In the genomic region with DNA sequence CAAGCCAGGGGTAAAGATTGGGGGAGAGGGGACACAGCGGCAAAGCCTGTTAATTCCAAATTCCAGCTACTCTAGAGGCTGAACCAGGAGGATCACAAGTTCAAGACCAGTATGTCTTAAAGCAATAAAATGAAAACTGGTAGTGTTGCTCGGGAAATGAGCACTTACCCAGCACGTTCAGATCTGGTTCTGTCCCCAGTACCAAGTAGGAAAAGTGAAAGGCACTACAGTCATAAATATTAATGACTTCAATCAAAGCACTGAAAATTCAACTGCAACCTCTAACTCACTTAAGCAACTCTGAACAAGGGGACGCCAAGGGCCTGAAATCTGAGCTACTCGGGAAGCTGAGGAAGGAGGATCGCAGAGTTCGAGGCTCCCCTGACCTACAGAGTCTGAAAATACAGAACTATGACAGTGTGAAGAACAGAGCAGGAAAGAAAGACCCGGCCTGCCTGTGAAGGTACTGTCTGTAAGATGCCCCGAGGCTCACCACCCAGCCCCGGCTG, we compare ENCODE assay signal across 8 mouse cellular contexts. TPM values are rescaled to one million over a fixed set of nuclear protein-coding genes. Genes with fewer than 3 reads are reported as not detected.
DNase-seq lines count a peak whose midpoint lies in the region; ATAC-seq and TF ChIP-seq lines count a peak whose summit lies in the region.

No protein-coding gene starts in this region.

- DNase-seq in kidney, adult 18-20 months: peak; percentile 23
- DNase-seq in kidney, postnatal 10 days: no peak
- DNase-seq in NIH3T3 (ENCODE audit: low read depth): peak; percentile 33
- peak; percentile 20 for DNase-seq in heart, postnatal 0 days (ENCODE audit: low spot score)
- no peak for DNase-seq in layer of hippocampus, adult 11-12 months (ENCODE audit: low spot score)
- DNase-seq in adrenal gland, postnatal 10 days: no peak

- WGBS in heart, postnatal 0 days: 8% methylated on average over 10 of the region's 10 CpGs
- 6% methylated on average over 10 of the region's 10 CpGs for WGBS in midbrain, embryonic 12.5 days

- H3K9ac ChIP-seq in heart, postnatal 0 days (replicated peaks; ENCODE audit: low read depth, low read length): peak overlapping the region; percentile 94
- H3K9ac ChIP-seq in midbrain, embryonic 12.5 days (replicated peaks): peak overlapping the region; percentile 82

- H3K4me2 ChIP-seq in heart, postnatal 0 days (ENCODE audit: low read depth, low read length): peak overlapping the region; percentile 73
- peak overlapping the region; percentile 78 for H3K4me2 ChIP-seq in midbrain, embryonic 12.5 days (replicated peaks)

- no peaks in the 10 kb centered on the region for H3K9me3 ChIP-seq in heart, postnatal 0 days (replicated peaks; ENCODE audit: control insufficient read depth, low read length)
- no peaks in the 10 kb centered on the region for H3K9me3 ChIP-seq in midbrain, embryonic 12.5 days

- TF ChIP-seq EP300 in heart, postnatal 0 days (IDR thresholded peaks at IDR 0.05; ENCODE audit: low read depth): no peak

- H3K4me3 ChIP-seq in heart, postnatal 0 days (ENCODE audit: low read depth, low read length): peak overlapping the region; percentile 94
- peak overlapping the region; percentile 76 for H3K4me3 ChIP-seq in midbrain, embryonic 12.5 days

- peaks cover 32% of the 10 kb centered on the region for H3K4me1 ChIP-seq in heart, postnatal 0 days (ENCODE audit: control insufficient read depth, insufficient read depth)
- peaks cover 25% of the 10 kb centered on the region for H3K4me1 ChIP-seq in midbrain, embryonic 12.5 days

- ATAC-seq in heart, postnatal 0 days (ENCODE audit: insufficient read depth, low read depth): no peak
- no peak for ATAC-seq in midbrain, embryonic 12.5 days (ENCODE audit: low FRiP score, low read depth)
- no peak for ATAC-seq in activated CD4-positive, CD25-positive, alpha-beta regulatory T cell, adult 4 months

- H3K27ac ChIP-seq in heart, postnatal 0 days (ENCODE audit: low read depth): peak overlapping the region; percentile 94
- peak overlapping the region; percentile 63; the same call in 1 of the 2 replicates for H3K27ac ChIP-seq in midbrain, embryonic 12.5 days (replicated peaks)

- H3K36me3 ChIP-seq in heart, postnatal 0 days (replicated peaks; ENCODE audit: control insufficient read depth, insufficient read depth, low read length): no peaks in the 10 kb centered on the region
- H3K36me3 ChIP-seq in midbrain, embryonic 12.5 days: no peaks in the 10 kb centered on the region

- no peak for TF ChIP-seq CTCF in heart, postnatal 0 days (IDR thresholded peaks at IDR 0.05; ENCODE audit: low read depth)

- no peaks in the 10 kb centered on the region for H3K27me3 ChIP-seq in heart, postnatal 0 days (ENCODE audit: control insufficient read depth, insufficient read depth, low read length)
- peaks cover 20% of the 10 kb centered on the region for H3K27me3 ChIP-seq in midbrain, embryonic 12.5 days

RNA-seq across cellular contexts. Expression of a gene that starts 0.5 kb away (rescaled TPM):
- 301 and 305 TPM in 2 replicates for total RNA-seq in heart, postnatal 0 days (2014; rRNA removed; ENCODE audit: low replicate concordance)
- polyA plus RNA-seq in heart, postnatal 0 days (2015; fragmentation: Nextera tagmentation; extraction: Ambion mirVana): 131 and 144 TPM in 2 replicates
- polyA plus RNA-seq in midbrain, embryonic 12.5 days (2016; fragmentation: Nextera tagmentation; extraction: Ambion mirVana): 61.5 and 66.6 TPM in 2 replicates
- 10 to 100 TPM; 13.3 to 14.4 TPM for polyA plus RNA-seq in activated CD4-positive, CD25-positive, alpha-beta regulatory T cell, adult 4 months (2017; shearing (Covaris generic))
- 100 to 1,000 TPM; 167 to 263 TPM for total RNA-seq in adrenal gland, postnatal 10 days (2021)

RNA-seq across cellular contexts. Expression of a gene that starts 31.7 kb away (rescaled TPM):
- total RNA-seq in heart, postnatal 0 days (2014; rRNA removed; ENCODE audit: low replicate concordance): not detected in 2 replicates
- polyA plus RNA-seq in heart, postnatal 0 days (2015; fragmentation: Nextera tagmentation; extraction: Ambion mirVana): not detected in 2 replicates
- 0.83 and 1.2 TPM in 2 replicates for polyA plus RNA-seq in midbrain, embryonic 12.5 days (2016; fragmentation: Nextera tagmentation; extraction: Ambion mirVana)
- not detected for polyA plus RNA-seq in activated CD4-positive, CD25-positive, alpha-beta regulatory T cell, adult 4 months (2017; shearing (Covaris generic))
- total RNA-seq in adrenal gland, postnatal 10 days (2021): 1 to 10 TPM; 2.1 to 3.5 TPM

Comparison
In these comparisons a context has a peak if more than half of its experiments do, and no peak if none do; other contexts are left out.
1. DNase-seq: peak in kidney, adult 18-20 months (single experiment), NIH3T3 (single experiment) and heart, postnatal 0 days (single experiment); none in kidney, postnatal 10 days (single experiment), layer of hippocampus, adult 11-12 months (single experiment) and adrenal gland, postnatal 10 days (single experiment).